In the genomic region with DNA sequence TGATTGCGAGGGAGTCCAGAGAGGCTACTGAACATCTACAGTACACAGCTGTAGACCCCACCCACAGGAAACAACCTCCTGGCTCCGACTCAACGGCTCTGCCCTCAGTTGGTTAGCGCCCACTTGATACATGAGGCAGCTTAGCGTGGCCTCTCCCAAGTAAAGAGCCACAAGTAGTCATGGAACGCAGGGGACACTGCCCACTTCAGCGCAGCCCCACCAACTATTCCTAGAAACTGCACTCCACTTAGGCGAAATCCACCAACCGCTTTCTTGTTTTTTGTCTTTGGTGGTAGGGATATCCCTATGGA, we compare ENCODE assay signal across 9 mouse cellular contexts. TPM values are rescaled to one million over a fixed set of nuclear protein-coding genes. Genes with fewer than 3 reads are reported as not detected.
DNase-seq lines count a peak whose midpoint lies in the region; ATAC-seq and TF ChIP-seq lines count a peak whose summit lies in the region.
"Had no signal": no experiment of that assay in that cellular context is flagged by ENCODE, and none has a peak within 500 bp of the region (broad histone marks: within the 10 kb centered on the region; RNA-seq: fewer than 3 reads in every experiment).

No protein-coding gene starts in this region.

- no peaks in the 10 kb centered on the region for H3K9me3 ChIP-seq in MEL (replicated peaks; ENCODE audit: insufficient read depth, low read length)
- H3K9me3 ChIP-seq in hindbrain, embryonic 16.5 days (ENCODE audit: control insufficient read depth, low read length): no peaks in the 10 kb centered on the region
- no peaks in the 10 kb centered on the region for H3K9me3 ChIP-seq in liver, embryonic 15.5 days (replicated peaks)
- H3K9me3 ChIP-seq in neural tube, embryonic 15.5 days (replicated peaks): no peaks in the 10 kb centered on the region

- no peak for TF ChIP-seq RAD21 in MEL (IDR thresholded peaks at IDR 0.05; ENCODE audit: low read depth, low read length)

- DNase-seq in MEL (ENCODE audit: low read depth, low spot score): peak; percentile 80
- DNase-seq in gastrocnemius, postnatal 14 days: no peak
- no peak for DNase-seq in frontal cortex, adult 2 months (ENCODE audit: extremely low spot score in 1 of 2, low spot score in 1 of 2)
- no peak for DNase-seq in cerebellum, adult 9-10 months

- peaks cover 5% of the 10 kb centered on the region for H3K79me2 ChIP-seq in MEL (ENCODE audit: control insufficient read depth, insufficient read depth, low read length, poor library complexity)

- intact Hi-C loops in gastrocnemius, postnatal 14 days (cut with DNase I; ENCODE audit: low total_unique reads): no loop called here

- peaks cover 0 to 11% of the 10 kb centered on the region in 2 experiments; a peak in 2 of 4 replicates for H3K36me3 ChIP-seq in MEL (ENCODE audit: control insufficient read depth in 1 of 2, insufficient read depth in 2 of 2, low read length in 2 of 2)
- no peaks in the 10 kb centered on the region for H3K36me3 ChIP-seq in hindbrain, embryonic 16.5 days (ENCODE audit: control insufficient read depth, insufficient read depth, low read length)
- H3K36me3 ChIP-seq in liver, embryonic 15.5 days (replicated peaks): peaks cover 31% of the 10 kb centered on the region
- H3K36me3 ChIP-seq in neural tube, embryonic 15.5 days: peaks cover 11% of the 10 kb centered on the region; the same call in 1 of the 2 replicates

- peak overlapping the region; percentile 52 for H3K27ac ChIP-seq in MEL (ENCODE audit: control insufficient read depth, low read depth, low read length)
- H3K27ac ChIP-seq in embryonic fibroblast, embryonic 13.5 days (ENCODE audit: insufficient read depth, low read length): no peak overlapping the region
- peak overlapping the region; percentile 54 for H3K27ac ChIP-seq in hindbrain, embryonic 16.5 days (ENCODE audit: low read depth, low read length)
- peak overlapping the region; percentile 95 for H3K27ac ChIP-seq in liver, embryonic 15.5 days (replicated peaks)
- peak overlapping the region; percentile 88 for H3K27ac ChIP-seq in neural tube, embryonic 15.5 days (replicated peaks)

- no peak for ATAC-seq in hindbrain, embryonic 16.5 days
- peak; percentile 54 for ATAC-seq in liver, embryonic 15.5 days (ENCODE audit: insufficient read depth)
- no peak for ATAC-seq in neural tube, embryonic 15.5 days (ENCODE audit: low FRiP score)

- peak overlapping the region; percentile 99 for H3K4me2 ChIP-seq in hindbrain, embryonic 16.5 days (ENCODE audit: low read length)
- H3K4me2 ChIP-seq in liver, embryonic 15.5 days: peak overlapping the region; percentile 80
- peak overlapping the region; percentile 97 for H3K4me2 ChIP-seq in neural tube, embryonic 15.5 days

- no peak for TF ChIP-seq CTCF in MEL (IDR thresholded peaks at IDR 0.05 in 2 of 3, conservative IDR thresholded peaks at IDR 0.05 in 1 of 3; ENCODE audit: control insufficient read depth in 1 of 3, insufficient read depth in 1 of 3, low read depth in 2 of 3, low read length in 3 of 3, poor library complexity in 1 of 3, severe bottlenecking in 1 of 3)
- TF ChIP-seq CTCF in embryonic fibroblast, embryonic 13.5 days (IDR thresholded peaks at IDR 0.05; ENCODE audit: borderline replicate concordance, insufficient read depth, low read length): no peak

- TF ChIP-seq POLR2A in MEL (IDR thresholded peaks at IDR 0.05; ENCODE audit: control insufficient read depth in 1 of 2, insufficient read depth in 1 of 2, low read depth in 1 of 2, low read length in 2 of 2, poor library complexity in 1 of 2): peak; percentile 31 to 65; a peak in 2 of 4 replicates
- TF ChIP-seq POLR2A in embryonic fibroblast, embryonic 13.5 days (IDR thresholded peaks at IDR 0.05; ENCODE audit: low read depth, low read length): 0 out of 2 replicates have a peak, but pooled peaks have one; percentile 25

- H3K4me1 ChIP-seq in MEL (ENCODE audit: control insufficient read depth in 1 of 2, insufficient read depth in 2 of 2, low read length in 2 of 2): peaks cover 6 to 24% of the 10 kb centered on the region in 2 experiments
- H3K4me1 ChIP-seq in embryonic fibroblast, embryonic 13.5 days (ENCODE audit: control insufficient read depth, insufficient read depth, low read length): 0 out of 2 replicates have a peak, but pooled peaks cover 3% of the 10 kb centered on the region
- peaks cover 19% of the 10 kb centered on the region for H3K4me1 ChIP-seq in hindbrain, embryonic 16.5 days (ENCODE audit: control insufficient read depth, insufficient read depth, low read depth, low read length)
- H3K4me1 ChIP-seq in liver, embryonic 15.5 days (replicated peaks): peaks cover 67% of the 10 kb centered on the region
- H3K4me1 ChIP-seq in neural tube, embryonic 15.5 days: peaks cover 37% of the 10 kb centered on the region

- WGBS in hindbrain, embryonic 16.5 days: 34% methylated on average over 9 of the region's 9 CpGs
- WGBS in liver, embryonic 15.5 days (ENCODE audit: insufficient replicate concordance): 6% methylated on average over 9 of the region's 9 CpGs
- 34% methylated on average over 9 of the region's 9 CpGs for WGBS in neural tube, embryonic 15.5 days

- no peaks in the 10 kb centered on the region for H3K27me3 ChIP-seq in MEL (ENCODE audit: control insufficient read depth in 1 of 2, insufficient read depth in 2 of 2, low read length in 2 of 2)
- no peaks in the 10 kb centered on the region for H3K27me3 ChIP-seq in hindbrain, embryonic 16.5 days (replicated peaks; ENCODE audit: control insufficient read depth, insufficient read depth, low read length)
- no peaks in the 10 kb centered on the region for H3K27me3 ChIP-seq in liver, embryonic 15.5 days
- no peaks in the 10 kb centered on the region for H3K27me3 ChIP-seq in neural tube, embryonic 15.5 days (replicated peaks)

- peak in 1 of 2 experiments; percentile 48; a peak in 1 of 4 replicates for TF ChIP-seq EP300 in MEL (IDR thresholded peaks at IDR 0.05; ENCODE audit: low read depth in 1 of 2, low read length in 2 of 2)

- peak overlapping the region; percentile 58 to 94 for H3K4me3 ChIP-seq in MEL (ENCODE audit: control insufficient read depth in 1 of 2, insufficient read depth in 1 of 2, low read depth in 2 of 2, low read length in 2 of 2)
- peak overlapping the region; percentile 74 for H3K4me3 ChIP-seq in embryonic fibroblast, embryonic 13.5 days (ENCODE audit: insufficient read depth, low read length)
- H3K4me3 ChIP-seq in hindbrain, embryonic 16.5 days (ENCODE audit: low read length): peak overlapping the region; percentile 54
- H3K4me3 ChIP-seq in liver, embryonic 15.5 days (replicated peaks): peak overlapping the region; percentile 89
- peak overlapping the region; percentile 92 for H3K4me3 ChIP-seq in neural tube, embryonic 15.5 days (replicated peaks)

- H3K9ac ChIP-seq in MEL (ENCODE audit: control insufficient read depth, low read depth, low read length, poor library complexity, severe bottlenecking): peak overlapping the region; percentile 69
- H3K9ac ChIP-seq in hindbrain, embryonic 16.5 days (ENCODE audit: low read depth, low read length): peak overlapping the region; percentile 71
- peak overlapping the region; percentile 93 for H3K9ac ChIP-seq in liver, embryonic 15.5 days
- H3K9ac ChIP-seq in neural tube, embryonic 15.5 days (replicated peaks): peak overlapping the region; percentile 93

RNA-seq across cellular contexts. Expression of a gene that starts 0.9 kb away (rescaled TPM):
- 11.0 and 11.3 TPM in 2 replicates for total RNA-seq in MEL (2012; rRNA removed)
- polyA plus RNA-seq in MEL (2012; ENCODE audit: insufficient read depth in 1 of 2, insufficient read length in 2 of 2, low read depth in 1 of 2, low replicate concordance in 2 of 2, missing spikeins in 1 of 2): 10 to 100 TPM in 1 of 2 experiments, not detected in 1; 43.2 TPM
- polyA plus RNA-seq in embryonic fibroblast, embryonic 13.5 days (2011; ENCODE audit: insufficient read length, low read depth, missing spikeins): 22.2 and 29.1 TPM in 2 replicates
- 15.1 and 17.4 TPM in 2 replicates for polyA plus RNA-seq in hindbrain, embryonic 16.5 days (2015; fragmentation: Nextera tagmentation; extraction: Ambion mirVana)
- polyA plus RNA-seq in liver, embryonic 15.5 days (2015; fragmentation: Nextera tagmentation; extraction: Ambion mirVana): 22.7 and 26.4 TPM in 2 replicates
- 20.9 and 21.7 TPM in 2 replicates for polyA plus RNA-seq in neural tube, embryonic 15.5 days (2015; fragmentation: Nextera tagmentation; extraction: Ambion mirVana)
- total RNA-seq in gastrocnemius, postnatal 14 days (2021): 10 to 100 TPM; 47.6 to 50.9 TPM
- 37.9 and 39.9 TPM in 2 replicates for polyA plus RNA-seq in frontal cortex, adult 2 months (2012; rRNA removed)

RNA-seq across cellular contexts. Expression of a gene that starts 1.2 kb away (rescaled TPM):
- 0.62 and 1.1 TPM in 2 replicates for total RNA-seq in MEL (2012; rRNA removed)
- 1 to 10 TPM in 1 of 2 experiments, not detected in 1; 2.2 TPM for polyA plus RNA-seq in MEL (2012; ENCODE audit: insufficient read depth in 1 of 2, insufficient read length in 2 of 2, low read depth in 1 of 2, low replicate concordance in 2 of 2, missing spikeins in 1 of 2)
- 0.44 TPM in 1 of 2 replicates, not detected in the other for polyA plus RNA-seq in embryonic fibroblast, embryonic 13.5 days (2011; ENCODE audit: insufficient read length, low read depth, missing spikeins)
- polyA plus RNA-seq in hindbrain, embryonic 16.5 days (2015; fragmentation: Nextera tagmentation; extraction: Ambion mirVana): 2.0 and 2.4 TPM in 2 replicates
- polyA plus RNA-seq in liver, embryonic 15.5 days (2015; fragmentation: Nextera tagmentation; extraction: Ambion mirVana): 0.90 and 1.2 TPM in 2 replicates
- 1.3 and 1.5 TPM in 2 replicates for polyA plus RNA-seq in neural tube, embryonic 15.5 days (2015; fragmentation: Nextera tagmentation; extraction: Ambion mirVana)
- under 1 TPM in 1 of 2 experiments, not detected in 1; 0.13 TPM for total RNA-seq in gastrocnemius, postnatal 14 days (2021)
- 1.9 and 2.1 TPM in 2 replicates for polyA plus RNA-seq in frontal cortex, adult 2 months (2012; rRNA removed)
- total RNA-seq: heart, postnatal 36 days had no signal

RNA-seq across cellular contexts. Expression of a gene that starts 24.8 kb away (rescaled TPM):
- total RNA-seq in MEL (2012; rRNA removed): 14.0 and 18.1 TPM in 2 replicates
- polyA plus RNA-seq in MEL (2012; ENCODE audit: insufficient read depth in 1 of 2, insufficient read length in 2 of 2, low read depth in 1 of 2, low replicate concordance in 2 of 2, missing spikeins in 1 of 2): 10 to 100 TPM in 1 of 2 experiments, not detected in 1; 22.1 TPM
- 8.5 and 8.8 TPM in 2 replicates for polyA plus RNA-seq in embryonic fibroblast, embryonic 13.5 days (2011; ENCODE audit: insufficient read length, low read depth, missing spikeins)
- 29.3 and 33.7 TPM in 2 replicates for polyA plus RNA-seq in hindbrain, embryonic 16.5 days (2015; fragmentation: Nextera tagmentation; extraction: Ambion mirVana)
- 4.0 TPM in 2 replicates for polyA plus RNA-seq in liver, embryonic 15.5 days (2015; fragmentation: Nextera tagmentation; extraction: Ambion mirVana)
- 29.4 and 34.0 TPM in 2 replicates for polyA plus RNA-seq in neural tube, embryonic 15.5 days (2015; fragmentation: Nextera tagmentation; extraction: Ambion mirVana)
- 1 to 10 TPM; 4.3 to 5.3 TPM for total RNA-seq in gastrocnemius, postnatal 14 days (2021)
- 34.8 and 36.4 TPM in 2 replicates for polyA plus RNA-seq in frontal cortex, adult 2 months (2012; rRNA removed)

RNA-seq across cellular contexts. Expression of a gene that starts 25.0 kb away (rescaled TPM):
- 73.8 and 74.8 TPM in 2 replicates for total RNA-seq in MEL (2012; rRNA removed)
- polyA plus RNA-seq in MEL (2012; ENCODE audit: insufficient read depth in 1 of 2, insufficient read length in 2 of 2, low read depth in 1 of 2, low replicate concordance in 2 of 2, missing spikeins in 1 of 2): 10 to 100 TPM in 1 of 2 experiments, not detected in 1; 99.9 TPM
- polyA plus RNA-seq in embryonic fibroblast, embryonic 13.5 days (2011; ENCODE audit: insufficient read length, low read depth, missing spikeins): 39.3 and 43.0 TPM in 2 replicates
- 38.4 and 42.0 TPM in 2 replicates for polyA plus RNA-seq in hindbrain, embryonic 16.5 days (2015; fragmentation: Nextera tagmentation; extraction: Ambion mirVana)
- 16.2 and 17.7 TPM in 2 replicates for polyA plus RNA-seq in liver, embryonic 15.5 days (2015; fragmentation: Nextera tagmentation; extraction: Ambion mirVana)
- polyA plus RNA-seq in neural tube, embryonic 15.5 days (2015; fragmentation: Nextera tagmentation; extraction: Ambion mirVana): 35.7 and 42.0 TPM in 2 replicates
- 10 to 100 TPM; 20.1 to 22.3 TPM for total RNA-seq in gastrocnemius, postnatal 14 days (2021)
- 28.2 and 31.2 TPM in 2 replicates for polyA plus RNA-seq in frontal cortex, adult 2 months (2012; rRNA removed)

RNA-seq across cellular contexts. Expression of a gene that starts 46.5 kb away (rescaled TPM):
- total RNA-seq in MEL (2012; rRNA removed): not detected in 2 replicates
- under 1 TPM in 1 of 2 experiments, not detected in 1; 0.25 TPM for polyA plus RNA-seq in MEL (2012; ENCODE audit: insufficient read depth in 1 of 2, insufficient read length in 2 of 2, low read depth in 1 of 2, low replicate concordance in 2 of 2, missing spikeins in 1 of 2)
- not detected in 2 replicates for polyA plus RNA-seq in embryonic fibroblast, embryonic 13.5 days (2011; ENCODE audit: insufficient read length, low read depth, missing spikeins)
- polyA plus RNA-seq in hindbrain, embryonic 16.5 days (2015; fragmentation: Nextera tagmentation; extraction: Ambion mirVana): 0.51 and 0.92 TPM in 2 replicates
- polyA plus RNA-seq in liver, embryonic 15.5 days (2015; fragmentation: Nextera tagmentation; extraction: Ambion mirVana): not detected in 2 replicates
- polyA plus RNA-seq in neural tube, embryonic 15.5 days (2015; fragmentation: Nextera tagmentation; extraction: Ambion mirVana): 0.33 and 0.80 TPM in 2 replicates
- not detected for total RNA-seq in gastrocnemius, postnatal 14 days (2021)
- polyA plus RNA-seq in frontal cortex, adult 2 months (2012; rRNA removed): 0.10 TPM in 1 of 2 replicates, not detected in the other
- total RNA-seq: heart, postnatal 36 days had no signal
